Comparison of ENCODE assay signal across 3 mouse cellular contexts in genomic region chr3:105989611-105990010, GRCm38 (mm10).
DNase-seq lines count a peak whose midpoint lies in the region.

No protein-coding gene starts in this region.

- peak; percentile 29 for DNase-seq in ES-CJ7 (ENCODE audit: low read depth, low spot score)
- DNase-seq in R1 (ENCODE audit: low read depth, low spot score): peak; percentile 78
- DNase-seq in ZHBTc4 (ENCODE audit: low read depth, low spot score): peak; percentile 80

Comparison
In these comparisons a context has a peak if more than half of its experiments do, and no peak if none do; other contexts are left out.
1. DNase-seq: peak in every context shown above with its lines; median percentile 80 in ZHBTc4; 78 in R1; 29 in ES-CJ7.